ENCODE assay signal across 15 mouse cellular contexts in genomic region chr1:59212951-59213350, GRCm38 (mm10). TPM values are rescaled to one million over a fixed set of nuclear protein-coding genes. Genes with fewer than 3 reads are reported as not detected.
"Had no signal": no experiment of that assay in that cellular context is flagged by ENCODE, and none has a peak within 500 bp of the region (broad histone marks: within the 10 kb centered on the region; RNA-seq: fewer than 3 reads in every experiment).

No protein-coding gene starts in this region.

- ATAC-seq: midbrain, embryonic 16.5 days had no signal

- H3K27me3 ChIP-seq: limb, embryonic 15.5 days; lung, embryonic 15.5 days; megakaryocyte, embryonic 14.5 days; midbrain, embryonic 12.5 days; neural tube, embryonic 13.5 days had no signal

- H3K4me1 ChIP-seq: limb, embryonic 15.5 days; lung, embryonic 15.5 days; midbrain, embryonic 12.5 days; neural tube, embryonic 13.5 days had no signal

- H3K9me3 ChIP-seq: limb, embryonic 15.5 days; lung, embryonic 15.5 days; megakaryocyte, embryonic 14.5 days; midbrain, embryonic 12.5 days; neural tube, embryonic 13.5 days had no signal

- DNase-seq: lung, postnatal 14 days; right cerebral cortex, adult 18-20 months; right cerebral cortex, postnatal 25 days; thymus, adult 2 months; thymus, postnatal 25 days had no signal

- H3K27ac ChIP-seq: left cerebral cortex, adult 2 months; limb, embryonic 15.5 days; lung, embryonic 15.5 days; macrophage; midbrain, embryonic 12.5 days; neural tube, embryonic 13.5 days had no signal

- H3K4me3 ChIP-seq: left cerebral cortex, adult 2 months; limb, embryonic 15.5 days; lung, embryonic 15.5 days; megakaryocyte, embryonic 14.5 days; midbrain, embryonic 12.5 days; neural tube, embryonic 13.5 days had no signal

- H3K9ac ChIP-seq: limb, embryonic 15.5 days; lung, embryonic 15.5 days; midbrain, embryonic 12.5 days; neural tube, embryonic 13.5 days had no signal

- H3K4me2 ChIP-seq: limb, embryonic 15.5 days; lung, embryonic 15.5 days; midbrain, embryonic 12.5 days; neural tube, embryonic 13.5 days had no signal

RNA-seq across cellular contexts. Expression of gene Cdk15, which starts 43.8 kb away (rescaled TPM):
- polyA plus RNA-seq: liver, embryonic 16.5 days; lung, embryonic 15.5 days; small intestine, adult 2 months had no signal
